Mouse (Mus musculus) fat pad, adult 2 months (tissue): ENCODE measurements around the gene Ngef.

Experiments used
- DNase-seq: peaks from one replicate; pipeline ENCODE4 v3.0.0-alpha.2; 2011; ENCODE audit warnings: low read depth, low spot score; ENCODE audit errors: extremely low read depth

Gene Ngef

GRCm38 (mm10) chr1:87573800-87574215 lies at the start of gene Ngef:
Gene Ngef (minus strand): TSS chr1:87573870.
- no peak for DNase-seq

- no peak for DNase-seq
Observed at GRCm38 (mm10) chr1:87621858-87622279, 48.2 kb upstream of the Ngef start.

GRCm38 (mm10) chr1:87621146-87621857 lies 47.6 kb upstream of the Ngef start:
- no peak for DNase-seq

GRCm38 (mm10) chr1:87620693-87621092 lies 47.0 kb upstream of the Ngef start:
- DNase-seq, result no peak

GRCm38 (mm10) chr1:87620211-87620668 lies 46.6 kb upstream of the Ngef start, which contains the start of gene Inpp5d:
Gene Inpp5d (plus strand): TSS chr1:87620312.
- no peak for DNase-seq

GRCm38 (mm10) chr1:87614576-87615295 lies 41.1 kb upstream of the Ngef start:
- no peak for DNase-seq

DNA sequence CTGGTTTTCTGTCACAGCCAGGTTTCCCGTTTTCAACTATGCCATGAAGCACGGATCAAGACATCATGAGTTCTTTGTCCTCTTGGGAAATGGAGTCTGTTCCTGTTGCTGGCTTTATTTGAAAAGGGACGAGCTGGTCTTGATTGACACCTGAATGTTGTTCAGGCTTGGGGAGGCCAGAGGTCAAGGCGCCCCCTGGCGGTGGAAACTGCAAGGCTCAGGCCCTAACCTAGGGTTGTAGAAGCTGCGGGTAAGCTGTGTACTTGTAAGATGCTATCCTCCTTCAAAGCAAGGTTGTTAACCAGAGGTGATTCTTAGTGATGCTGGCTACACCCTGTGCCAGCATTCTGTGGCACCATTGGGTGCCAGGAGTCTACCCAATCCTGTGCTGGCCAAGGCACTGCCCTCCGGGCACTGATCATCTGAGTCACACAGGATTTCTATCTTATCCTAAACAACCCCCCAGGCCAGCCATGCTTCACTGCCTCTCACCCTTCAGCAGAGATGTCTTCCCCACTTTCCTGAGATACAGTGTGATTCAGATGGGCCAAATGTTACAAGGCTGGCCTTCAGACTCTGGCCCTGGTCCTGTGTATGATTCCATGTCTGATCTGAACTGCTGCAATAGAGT lies 34.9 kb upstream of the Ngef start:
- DNase-seq, result no peak

- no peak for DNase-seq
Observed at GRCm38 (mm10) chr1:87607385-87608091, 33.9 kb upstream of the Ngef start.

- DNase-seq, result no peak
Observed at GRCm38 (mm10) chr1:87605296-87605695, 31.6 kb upstream of the Ngef start.

GRCm38 (mm10) chr1:87603389-87603788 lies 29.7 kb upstream of the Ngef start:
- no peak for DNase-seq

DNA sequence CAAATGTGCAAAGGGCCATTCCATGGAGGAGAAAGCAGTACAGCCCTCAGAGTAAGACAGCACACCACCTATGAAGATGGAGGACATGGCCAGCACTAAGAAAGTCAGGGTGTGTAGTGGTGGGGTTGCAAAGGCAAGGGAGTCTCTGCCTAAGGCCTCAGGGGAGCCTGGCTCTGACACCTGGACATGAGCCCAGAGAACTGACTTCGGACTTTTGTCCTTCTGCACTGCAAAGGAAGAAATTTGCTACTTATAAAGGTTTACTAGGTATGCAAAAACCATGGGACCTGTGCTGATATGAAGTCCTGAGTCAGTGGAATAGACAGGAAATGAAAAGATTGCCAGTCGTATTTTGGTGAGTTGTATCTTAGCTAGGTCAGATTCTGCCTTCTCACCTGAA lies 28.1 kb upstream of the Ngef start:
- DNase-seq, result no peak

GRCm38 (mm10) chr1:87600533-87600932 lies 26.9 kb upstream of the Ngef start:
- no peak for DNase-seq

GRCm38 (mm10) chr1:87594671-87595070 lies 21.0 kb upstream of the Ngef start:
- no peak for DNase-seq

DNA sequence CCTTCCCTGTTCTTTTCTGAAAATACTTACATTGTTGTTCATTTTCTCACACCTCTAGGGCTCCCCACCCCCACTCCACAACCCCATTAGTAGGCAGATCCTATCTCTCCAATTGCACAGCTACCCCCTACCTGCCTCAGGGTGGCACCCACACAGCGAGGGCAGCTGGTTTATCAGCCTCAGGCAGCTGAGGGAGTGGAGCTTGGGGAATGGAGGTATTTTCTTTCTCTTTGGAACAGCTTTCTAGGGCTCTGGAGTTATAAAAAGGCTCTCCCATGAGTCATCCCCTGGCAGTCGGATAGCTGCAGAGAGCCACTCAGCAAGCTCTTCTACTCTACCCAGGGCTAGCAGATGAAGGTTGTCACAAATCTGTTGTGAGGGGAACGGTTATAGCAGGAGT lies 20.6 kb upstream of the Ngef start:
- no peak for DNase-seq

DNA sequence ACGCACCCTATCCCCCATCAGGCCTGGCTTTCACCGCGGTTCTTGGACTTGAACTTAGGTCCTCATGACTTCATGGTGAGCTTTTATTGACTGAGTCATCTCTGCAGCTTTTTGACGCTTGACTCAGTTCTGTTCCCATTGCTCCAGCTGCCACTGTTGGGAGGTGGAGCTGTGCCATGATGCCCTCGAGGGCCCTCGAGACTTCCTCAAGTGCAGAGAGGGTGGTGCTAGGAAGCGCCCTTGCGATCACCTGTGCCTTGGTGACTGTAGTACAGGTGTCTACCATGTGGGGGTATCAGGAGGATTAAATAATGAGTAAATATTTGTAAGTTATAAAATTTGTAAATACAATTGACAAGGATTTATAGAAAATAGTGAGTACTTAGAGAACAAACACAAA lies 16.3 kb upstream of the Ngef start:
- DNase-seq, result no peak

- DNase-seq, result no peak
Observed at GRCm38 (mm10) chr1:87589162-87589561, 15.5 kb upstream of the Ngef start.

- DNase-seq, result no peak
Observed at GRCm38 (mm10) chr1:87580824-87581223, 7.2 kb upstream of the Ngef start.

- no peak for DNase-seq
Observed at GRCm38 (mm10) chr1:87578965-87579364, 5.3 kb upstream of the Ngef start.

DNA sequence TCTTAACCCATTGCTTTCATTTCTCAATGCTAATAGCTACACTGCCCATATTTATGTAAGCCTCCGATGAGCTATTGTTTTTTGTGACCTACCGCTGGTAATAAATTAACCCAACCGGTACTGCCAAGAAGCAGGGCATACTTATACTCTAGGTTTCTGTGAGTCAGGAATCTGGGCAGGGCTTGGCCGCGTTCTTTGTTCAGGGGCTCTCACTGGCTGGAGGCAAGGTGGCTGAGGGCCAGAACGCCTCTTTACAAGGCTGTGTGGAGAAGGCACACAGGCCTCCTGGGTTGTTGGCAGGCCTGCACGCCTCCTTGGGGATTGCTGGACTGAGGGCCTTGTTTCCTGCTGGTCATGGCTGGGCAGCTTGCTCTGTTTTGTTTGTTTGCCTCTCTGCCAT lies 1.1 kb upstream of the Ngef start:
- DNase-seq, result peak; percentile 43

- no peak for DNase-seq
Observed at GRCm38 (mm10) chr1:87574353-87574752, 683 bp upstream of the Ngef start.

- DNase-seq, result no peak
Observed at GRCm38 (mm10) chr1:87573261-87573660, 409 bp downstream of the Ngef start.
